Comparison of ENCODE assay signal across 16 mouse cellular contexts in genomic region chr7:130005406-130005805, GRCm38 (mm10).
A peak's percentile ranks its signal among the peaks of the same experiment; 100 is the strongest.
DNase-seq lines count a peak whose midpoint lies in the region; ATAC-seq and TF ChIP-seq lines count a peak whose summit lies in the region.
"Had no signal": no experiment of that assay in that cellular context is flagged by ENCODE, and none has a peak within 500 bp of the region (broad histone marks: within the 10 kb centered on the region; RNA-seq: fewer than 3 reads in every experiment).

No protein-coding gene starts in this region.

- no peak for ATAC-seq in heart, embryonic 13.5 days (ENCODE audit: extremely low read depth, insufficient number of reproducible peaks, low FRiP score, low TSS enrichment)
- peak; percentile 31; the same call in 1 of the 2 replicates for ATAC-seq in lung, embryonic 16.5 days (ENCODE audit: low read depth)
- ATAC-seq in limb, embryonic 11.5 days (ENCODE audit: insufficient number of reproducible peaks, low FRiP score, low TSS enrichment, low read depth), result no peak
- no peak for ATAC-seq in stomach, postnatal 0 days (ENCODE audit: low FRiP score, low TSS enrichment)

- H3K9ac ChIP-seq in heart, embryonic 13.5 days, result no peak overlapping the region
- H3K9ac ChIP-seq in lung, embryonic 16.5 days (ENCODE audit: low read length), result no peak overlapping the region
- no peak overlapping the region for H3K9ac ChIP-seq in limb, embryonic 11.5 days (ENCODE audit: low read length)
- no peak overlapping the region for H3K9ac ChIP-seq in stomach, postnatal 0 days (ENCODE audit: low read length)
- H3K9ac ChIP-seq: neural tube, embryonic 12.5 days had no signal

- H3K4me3 ChIP-seq in heart, embryonic 13.5 days, result no peak overlapping the region
- H3K4me3 ChIP-seq in lung, embryonic 16.5 days (ENCODE audit: low read length), result no peak overlapping the region
- no peak overlapping the region for H3K4me3 ChIP-seq in limb, embryonic 11.5 days (ENCODE audit: low read depth, low read length)
- H3K4me3 ChIP-seq in stomach, postnatal 0 days (ENCODE audit: low read depth, low read length), result no peak overlapping the region
- H3K4me3 ChIP-seq: megakaryocyte, embryonic 14.5 days; neural tube, embryonic 12.5 days had no signal

- TF ChIP-seq CTCF in stomach, postnatal 0 days (IDR thresholded peaks at IDR 0.05; ENCODE audit: low read depth), result no peak

- H3K36me3 ChIP-seq in heart, embryonic 13.5 days, result no peaks in the 10 kb centered on the region
- no peaks in the 10 kb centered on the region for H3K36me3 ChIP-seq in lung, embryonic 16.5 days (ENCODE audit: control insufficient read depth, insufficient read depth, low read length)
- H3K36me3 ChIP-seq in limb, embryonic 11.5 days (ENCODE audit: control insufficient read depth, insufficient read depth, low read length), result no peaks in the 10 kb centered on the region
- H3K36me3 ChIP-seq in stomach, postnatal 0 days (ENCODE audit: control insufficient read depth, insufficient read depth, low read length), result no peaks in the 10 kb centered on the region
- H3K36me3 ChIP-seq: neural tube, embryonic 12.5 days had no signal

- WGBS in heart, embryonic 13.5 days, result 44% methylated on average over 10 of the region's 10 CpGs
- WGBS in lung, embryonic 16.5 days, result 15% methylated on average over 10 of the region's 10 CpGs
- WGBS in limb, embryonic 11.5 days, result 54% methylated on average over 10 of the region's 10 CpGs
- WGBS in stomach, postnatal 0 days, result 14% methylated on average over 10 of the region's 10 CpGs

- no peak overlapping the region for H3K4me2 ChIP-seq in heart, embryonic 13.5 days
- peak overlapping the region; percentile 0; the same call in 1 of the 2 replicates for H3K4me2 ChIP-seq in lung, embryonic 16.5 days (ENCODE audit: low read depth, low read length)
- H3K4me2 ChIP-seq in limb, embryonic 11.5 days (ENCODE audit: low read depth, severe bottlenecking), result no peak overlapping the region
- no peak overlapping the region for H3K4me2 ChIP-seq in stomach, postnatal 0 days (replicated peaks; ENCODE audit: low read depth)
- H3K4me2 ChIP-seq: neural tube, embryonic 12.5 days had no signal

- intact Hi-C loops in left cerebral cortex, postnatal 36 days (cut with DNase I), result no loop called here

- TF ChIP-seq EP300 in stomach, postnatal 0 days (optimal IDR thresholded peaks at IDR 0.05), result no peak

- no peak for DNase-seq in heart, adult 9 months (ENCODE audit: low spot score in 2 of 2)
- DNase-seq in lung, postnatal 4 days, result no peak
- no peak for DNase-seq in limb, embryonic 11.5 days (ENCODE audit: low spot score)
- no peak for DNase-seq in stomach, postnatal 0 days (ENCODE audit: low spot score)
- no peak for DNase-seq in spleen, postnatal 4 days (ENCODE audit: low spot score in 2 of 2)
- no peak for DNase-seq in left cerebral cortex, postnatal 36 days (ENCODE audit: low spot score in 2 of 2)
- DNase-seq: adrenal gland, adult 8-10 months; cerebellum, adult 11 months; cerebellum, postnatal 25 days; gastrocnemius, postnatal 10 days; liver; lung, postnatal 10 days had no signal

- peaks cover 30% of the 10 kb centered on the region; the same call in 1 of the 2 replicates for H3K4me1 ChIP-seq in heart, embryonic 13.5 days
- peaks cover 17% of the 10 kb centered on the region for H3K4me1 ChIP-seq in lung, embryonic 16.5 days (replicated peaks; ENCODE audit: control insufficient read depth, insufficient read depth, low read length)
- peaks cover 3% of the 10 kb centered on the region; the same call in 1 of the 2 replicates for H3K4me1 ChIP-seq in limb, embryonic 11.5 days (ENCODE audit: control insufficient read depth, insufficient read depth, low read length)
- peaks cover 5% of the 10 kb centered on the region for H3K4me1 ChIP-seq in stomach, postnatal 0 days (replicated peaks; ENCODE audit: control insufficient read depth, insufficient read depth)
- H3K4me1 ChIP-seq: megakaryocyte, embryonic 14.5 days had no signal

- H3K27ac ChIP-seq in heart, embryonic 13.5 days (replicated peaks), result peak overlapping the region; percentile 54; the same call in 1 of the 2 replicates
- peak overlapping the region; percentile 76 for H3K27ac ChIP-seq in lung, embryonic 16.5 days (ENCODE audit: low read length)
- H3K27ac ChIP-seq in limb, embryonic 11.5 days (replicated peaks; ENCODE audit: low read depth, low read length), result peak overlapping the region; percentile 10; the same call in 1 of the 2 replicates
- H3K27ac ChIP-seq in stomach, postnatal 0 days (replicated peaks), result peak overlapping the region; percentile 45; the same call in 1 of the 2 replicates
- H3K27ac ChIP-seq: neural tube, embryonic 12.5 days had no signal

- no peaks in the 10 kb centered on the region for H3K9me3 ChIP-seq in heart, embryonic 13.5 days
- H3K9me3 ChIP-seq in lung, embryonic 16.5 days (ENCODE audit: control insufficient read depth, low read length), result no peaks in the 10 kb centered on the region
- H3K9me3 ChIP-seq in limb, embryonic 11.5 days (ENCODE audit: control insufficient read depth, low read length), result no peaks in the 10 kb centered on the region
- no peaks in the 10 kb centered on the region for H3K9me3 ChIP-seq in stomach, postnatal 0 days (ENCODE audit: control insufficient read depth, low read length)
- H3K9me3 ChIP-seq: neural tube, embryonic 12.5 days had no signal

- no peaks in the 10 kb centered on the region for H3K27me3 ChIP-seq in heart, embryonic 13.5 days (replicated peaks)
- H3K27me3 ChIP-seq in lung, embryonic 16.5 days (ENCODE audit: control insufficient read depth, insufficient read depth, low read depth, low read length), result no peaks in the 10 kb centered on the region
- no peaks in the 10 kb centered on the region for H3K27me3 ChIP-seq in limb, embryonic 11.5 days (ENCODE audit: control insufficient read depth, insufficient read depth, low read length)
- no peaks in the 10 kb centered on the region for H3K27me3 ChIP-seq in stomach, postnatal 0 days (ENCODE audit: control insufficient read depth, insufficient read depth, low read length)
- H3K27me3 ChIP-seq: megakaryocyte, embryonic 14.5 days; neural tube, embryonic 12.5 days had no signal

Comparison
In these comparisons a context has a peak if more than half of its experiments do, and no peak if none do; other contexts are left out.
1. H3K27ac ChIP-seq: peak in every context shown above with its lines; median percentile 76 in lung, embryonic 16.5 days; 54 in heart, embryonic 13.5 days; 45 in stomach, postnatal 0 days; 10 in limb, embryonic 11.5 days.